Comparison of ENCODE assay signal across 21 mouse cellular contexts in the genomic region with DNA sequence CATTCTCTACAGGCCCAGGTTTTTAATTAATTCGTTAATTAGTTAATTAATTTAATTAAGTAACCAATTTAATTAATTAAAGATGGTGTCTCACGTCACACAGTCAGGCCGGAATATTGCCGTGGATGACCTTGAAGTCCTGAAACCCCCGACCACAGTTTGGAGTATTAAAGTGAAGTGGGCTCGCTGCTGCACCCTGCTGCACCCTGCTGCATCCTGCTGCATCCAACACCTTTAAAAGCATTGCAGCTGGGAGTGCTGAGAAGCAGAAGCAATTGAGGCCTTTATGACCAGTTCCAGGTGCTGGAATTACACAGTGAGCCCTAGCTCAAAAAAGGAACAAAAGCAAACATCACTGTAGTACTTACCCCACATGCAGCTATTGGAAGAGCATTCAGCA. TPM values are rescaled to one million over a fixed set of nuclear protein-coding genes. Genes with fewer than 3 reads are reported as not detected.
DNase-seq lines count a peak whose midpoint lies in the region; ATAC-seq and TF ChIP-seq lines count a peak whose summit lies in the region.
"Had no signal": no experiment of that assay in that cellular context is flagged by ENCODE, and none has a peak within 500 bp of the region (broad histone marks: within the 10 kb centered on the region; RNA-seq: fewer than 3 reads in every experiment).

No protein-coding gene starts in this region.

- peak; percentile 48 for TF ChIP-seq CTCF in midbrain, postnatal 0 days (IDR thresholded peaks at IDR 0.05)
- peak in 2 of 3 experiments; percentile 15 to 21; a peak in 3 of 6 replicates for TF ChIP-seq CTCF in MEL (IDR thresholded peaks at IDR 0.05 in 2 of 3, conservative IDR thresholded peaks at IDR 0.05 in 1 of 3; ENCODE audit: control insufficient read depth in 1 of 3, insufficient read depth in 1 of 3, low read depth in 2 of 3, low read length in 3 of 3, poor library complexity in 1 of 3, severe bottlenecking in 1 of 3)

- WGBS in heart, embryonic 10.5 days = 42% methylated on average over 6 of the region's 6 CpGs
- 43% methylated on average over 6 of the region's 6 CpGs for WGBS in midbrain, postnatal 0 days
- 42% methylated on average over 6 of the region's 6 CpGs for WGBS in midbrain, embryonic 16.5 days

- peaks cover 20% of the 10 kb centered on the region for H3K4me1 ChIP-seq in heart, embryonic 10.5 days
- peaks cover 9% of the 10 kb centered on the region; the same call in 1 of the 2 replicates for H3K4me1 ChIP-seq in midbrain, postnatal 0 days (ENCODE audit: insufficient read depth, low read length)
- peaks cover 19% of the 10 kb centered on the region for H3K4me1 ChIP-seq in midbrain, embryonic 16.5 days (ENCODE audit: control insufficient read depth, insufficient read depth, low read length)
- peaks cover 0 to 4% of the 10 kb centered on the region in 2 experiments; a peak in 1 of 4 replicates for H3K4me1 ChIP-seq in MEL (ENCODE audit: control insufficient read depth in 1 of 2, insufficient read depth in 2 of 2, low read length in 2 of 2)

- no peak overlapping the region for H3K9ac ChIP-seq in midbrain, postnatal 0 days (replicated peaks; ENCODE audit: low read length, poor library complexity, severe bottlenecking)
- no peak overlapping the region for H3K9ac ChIP-seq in midbrain, embryonic 16.5 days (ENCODE audit: low read depth, low read length)
- H3K9ac ChIP-seq in MEL (ENCODE audit: control insufficient read depth, low read depth, low read length, poor library complexity, severe bottlenecking) = no peak overlapping the region
- H3K9ac ChIP-seq: kidney, embryonic 15.5 days; limb, embryonic 13.5 days; liver, embryonic 13.5 days; lung, embryonic 14.5 days had no signal

- H3K27me3 ChIP-seq in heart, embryonic 10.5 days (ENCODE audit: insufficient read depth, poor library complexity, severe bottlenecking) = no peaks in the 10 kb centered on the region
- H3K27me3 ChIP-seq in midbrain, postnatal 0 days (ENCODE audit: insufficient read depth, low read length) = no peaks in the 10 kb centered on the region
- H3K27me3 ChIP-seq in midbrain, embryonic 16.5 days (ENCODE audit: control insufficient read depth, insufficient read depth, low read depth, low read length) = no peaks in the 10 kb centered on the region
- no peaks in the 10 kb centered on the region for H3K27me3 ChIP-seq in MEL (ENCODE audit: control insufficient read depth in 1 of 2, insufficient read depth in 2 of 2, low read length in 2 of 2)
- H3K27me3 ChIP-seq: kidney, embryonic 15.5 days; limb, embryonic 13.5 days; liver, embryonic 13.5 days had no signal

- H3K27ac ChIP-seq in heart, embryonic 10.5 days = no peak overlapping the region
- H3K27ac ChIP-seq in midbrain, postnatal 0 days (ENCODE audit: low read depth, low read length) = no peak overlapping the region; the same call in 1 of the 2 replicates
- no peak overlapping the region for H3K27ac ChIP-seq in midbrain, embryonic 16.5 days (ENCODE audit: low read length)
- H3K27ac ChIP-seq in MEL (ENCODE audit: control insufficient read depth, low read depth, low read length) = no peak overlapping the region
- H3K27ac ChIP-seq: kidney, embryonic 15.5 days; limb, embryonic 13.5 days; liver, embryonic 13.5 days had no signal

- H3K4me3 ChIP-seq in heart, embryonic 10.5 days = no peak overlapping the region
- H3K4me3 ChIP-seq in midbrain, postnatal 0 days (ENCODE audit: low read depth, low read length) = no peak overlapping the region
- H3K4me3 ChIP-seq in midbrain, embryonic 16.5 days (ENCODE audit: low read depth, low read length) = no peak overlapping the region
- no peak overlapping the region for H3K4me3 ChIP-seq in MEL (ENCODE audit: control insufficient read depth in 1 of 2, insufficient read depth in 1 of 2, low read depth in 2 of 2, low read length in 2 of 2)
- H3K4me3 ChIP-seq: kidney, embryonic 15.5 days; limb, embryonic 13.5 days; liver, embryonic 13.5 days; myocyte had no signal

- TF ChIP-seq POLR2A in MEL (IDR thresholded peaks at IDR 0.05; ENCODE audit: control insufficient read depth in 1 of 2, insufficient read depth in 1 of 2, low read depth in 1 of 2, low read length in 2 of 2, poor library complexity in 1 of 2) = no peak

- H3K4me2 ChIP-seq in midbrain, postnatal 0 days (ENCODE audit: low read depth, low read length, poor library complexity, severe bottlenecking) = no peak overlapping the region
- no peak overlapping the region for H3K4me2 ChIP-seq in midbrain, embryonic 16.5 days (ENCODE audit: low read length)
- H3K4me2 ChIP-seq: kidney, embryonic 15.5 days; limb, embryonic 13.5 days; liver, embryonic 13.5 days; lung, embryonic 14.5 days had no signal

- no peak for ATAC-seq in midbrain, postnatal 0 days (ENCODE audit: low FRiP score)
- no peak for ATAC-seq in midbrain, embryonic 16.5 days
- ATAC-seq: CD4-positive, CD25-positive, alpha-beta regulatory T cell, adult 4 months; inflammation-experienced regulatory T-cells, adult 6 months had no signal

- DNase-seq in heart, embryonic 10.5 days (ENCODE audit: low spot score) = peak; percentile 61
- no peak for DNase-seq in heart, postnatal 14 days
- no peak for DNase-seq in midbrain, postnatal 0 days (ENCODE audit: low spot score)
- peak; percentile 44 for DNase-seq in A20 (ENCODE audit: low read depth, low spot score)
- DNase-seq in MEL (ENCODE audit: low read depth, low spot score) = no peak
- no peak for DNase-seq in gastrocnemius, postnatal 25 days
- DNase-seq in kidney, adult 8-10 months = no peak
- DNase-seq: adrenal gland, postnatal 25 days; cerebellum, adult 11-12 months; cerebellum, postnatal 36 days; liver, embryonic 13.5 days; lung, embryonic 14.5 days; lung, postnatal 4 days; right cerebral cortex, postnatal 4 days had no signal

- TF ChIP-seq RAD21 in MEL (IDR thresholded peaks at IDR 0.05; ENCODE audit: low read depth, low read length) = no peak; the same call in 1 of the 2 replicates

- no peak for TF ChIP-seq EP300 in MEL (IDR thresholded peaks at IDR 0.05; ENCODE audit: low read depth in 1 of 2, low read length in 2 of 2)

- H3K9me3 ChIP-seq in heart, embryonic 10.5 days = no peaks in the 10 kb centered on the region
- H3K9me3 ChIP-seq in midbrain, postnatal 0 days (ENCODE audit: low read length) = no peaks in the 10 kb centered on the region
- H3K9me3 ChIP-seq in midbrain, embryonic 16.5 days (replicated peaks; ENCODE audit: control insufficient read depth, low read length, poor library complexity, severe bottlenecking) = no peaks in the 10 kb centered on the region
- H3K9me3 ChIP-seq in MEL (replicated peaks; ENCODE audit: insufficient read depth, low read length) = no peaks in the 10 kb centered on the region
- H3K9me3 ChIP-seq: G1E; kidney, embryonic 15.5 days; limb, embryonic 13.5 days; liver, embryonic 13.5 days had no signal

- peaks cover 21% of the 10 kb centered on the region for H3K36me3 ChIP-seq in heart, embryonic 10.5 days
- peaks cover 15% of the 10 kb centered on the region for H3K36me3 ChIP-seq in midbrain, postnatal 0 days (ENCODE audit: insufficient read depth, low read length)
- H3K36me3 ChIP-seq in midbrain, embryonic 16.5 days (ENCODE audit: control insufficient read depth, insufficient read depth, low read length) = peaks cover 10% of the 10 kb centered on the region; the same call in 1 of the 2 replicates
- peaks cover 0 to 2% of the 10 kb centered on the region in 2 experiments; a peak in 1 of 4 replicates for H3K36me3 ChIP-seq in MEL (ENCODE audit: control insufficient read depth in 1 of 2, insufficient read depth in 2 of 2, low read length in 2 of 2)

- peaks cover 4% of the 10 kb centered on the region for H3K79me2 ChIP-seq in MEL (ENCODE audit: control insufficient read depth, insufficient read depth, low read length, poor library complexity)

- intact Hi-C loops in heart, postnatal 14 days (cut with DNase I) = no loop called here

TF ChIP-seq in MEL, 35 proteins besides CTCF, POLR2A, EP300 and RAD21:
- 0 out of 2 replicates have a peak, but pooled peaks have one; percentile 27 for TF ChIP-seq SMC3 (IDR thresholded peaks at IDR 0.05; ENCODE audit: low read depth, low read length)
- no peak for TF ChIP-seq MAFK (IDR thresholded peaks at IDR 0.05; ENCODE audit: borderline replicate concordance, low read depth, low read length)
- no peak for TF ChIP-seq GABPA (IDR thresholded peaks at IDR 0.05; ENCODE audit: low read depth, low read length)

RNA-seq across cellular contexts. Expression of a gene that starts 4.2 kb away (rescaled TPM):
- 4.5 TPM in 2 replicates for polyA plus RNA-seq in heart, embryonic 10.5 days (2016; fragmentation: Nextera tagmentation; extraction: Ambion mirVana)
- 1 to 10 TPM; 4.9 to 5.0 TPM for total RNA-seq in heart, postnatal 14 days (2021)
- 6.1 and 7.8 TPM in 2 replicates for total RNA-seq in midbrain, postnatal 0 days (2014; rRNA removed)
- 6.2 TPM in 2 replicates for polyA plus RNA-seq in midbrain, postnatal 0 days (2015; fragmentation: Nextera tagmentation; extraction: Ambion mirVana)
- polyA plus RNA-seq in midbrain, embryonic 16.5 days (2015; fragmentation: Nextera tagmentation; extraction: Ambion mirVana) = 8.2 and 8.6 TPM in 2 replicates
- total RNA-seq in MEL (2012; rRNA removed) = 1.8 TPM in 2 replicates
- polyA plus RNA-seq in MEL (2012; ENCODE audit: insufficient read depth in 1 of 2, insufficient read length in 2 of 2, low read depth in 1 of 2, low replicate concordance in 2 of 2, missing spikeins in 1 of 2) = 1 to 10 TPM in 1 of 2 experiments, not detected in 1; 4.3 TPM
- 1 to 10 TPM; 5.1 to 5.8 TPM for total RNA-seq in gastrocnemius, postnatal 25 days (2021)

RNA-seq across cellular contexts. Expression of a gene that starts 5.8 kb away (rescaled TPM):
- 79.9 and 92.8 TPM in 2 replicates for polyA plus RNA-seq in heart, embryonic 10.5 days (2016; fragmentation: Nextera tagmentation; extraction: Ambion mirVana)
- total RNA-seq in heart, postnatal 14 days (2021) = 10 to 100 TPM; 27.3 to 28.9 TPM
- 56.9 and 72.8 TPM in 2 replicates for total RNA-seq in midbrain, postnatal 0 days (2014; rRNA removed)
- polyA plus RNA-seq in midbrain, postnatal 0 days (2015; fragmentation: Nextera tagmentation; extraction: Ambion mirVana) = 184 and 201 TPM in 2 replicates
- polyA plus RNA-seq in midbrain, embryonic 16.5 days (2015; fragmentation: Nextera tagmentation; extraction: Ambion mirVana) = 191 and 202 TPM in 2 replicates
- 77.3 and 90.6 TPM in 2 replicates for total RNA-seq in MEL (2012; rRNA removed)
- 10 to 100 TPM in 1 of 2 experiments, not detected in 1; 89.7 TPM for polyA plus RNA-seq in MEL (2012; ENCODE audit: insufficient read depth in 1 of 2, insufficient read length in 2 of 2, low read depth in 1 of 2, low replicate concordance in 2 of 2, missing spikeins in 1 of 2)
- 10 to 100 TPM; 19.3 to 25.9 TPM for total RNA-seq in gastrocnemius, postnatal 25 days (2021)

RNA-seq across cellular contexts. Expression of a gene that starts 21.8 kb away (rescaled TPM):
- 73.7 and 78.3 TPM in 2 replicates for polyA plus RNA-seq in heart, embryonic 10.5 days (2016; fragmentation: Nextera tagmentation; extraction: Ambion mirVana)
- 10 to 100 TPM; 52.2 to 62.1 TPM for total RNA-seq in heart, postnatal 14 days (2021)
- 161 and 186 TPM in 2 replicates for total RNA-seq in midbrain, postnatal 0 days (2014; rRNA removed)
- 69.9 and 79.3 TPM in 2 replicates for polyA plus RNA-seq in midbrain, postnatal 0 days (2015; fragmentation: Nextera tagmentation; extraction: Ambion mirVana)
- 94.0 TPM in 2 replicates for polyA plus RNA-seq in midbrain, embryonic 16.5 days (2015; fragmentation: Nextera tagmentation; extraction: Ambion mirVana)
- total RNA-seq in MEL (2012; rRNA removed) = 30.5 and 32.2 TPM in 2 replicates
- 10 to 100 TPM in 1 of 2 experiments, not detected in 1; 73.7 TPM for polyA plus RNA-seq in MEL (2012; ENCODE audit: insufficient read depth in 1 of 2, insufficient read length in 2 of 2, low read depth in 1 of 2, low replicate concordance in 2 of 2, missing spikeins in 1 of 2)
- 10 to 100 TPM; 27.6 to 29.0 TPM for total RNA-seq in gastrocnemius, postnatal 25 days (2021)

Comparison
In these comparisons a context has a peak if more than half of its experiments do, and no peak if none do; other contexts are left out.
1. DNase-seq: peak in heart, embryonic 10.5 days (single experiment) and A20 (single experiment); none in heart, postnatal 14 days (0 of 2), midbrain, postnatal 0 days (single experiment), MEL (single experiment), gastrocnemius, postnatal 25 days (single experiment) and kidney, adult 8-10 months (0 of 2).